Mouse (Mus musculus): ENCODE data around the gene Hist1h1b.

- TF ChIP-seq EP300 (IDR thresholded peaks at IDR 0.05; ENCODE audit: insufficient read depth, low read depth, low read length) (0 out of 2 replicates have a peak, but pooled peaks have one; percentile 39), POLR2A (IDR thresholded peaks at IDR 0.05; ENCODE audit: insufficient read depth, low read length) (no peak)
These were observed 3.3 kb upstream of the Hist1h1b start for GRCm38 (mm10) chr13:21783734-21784161.
